Mouse (Mus musculus): ENCODE data around the gene Tspan4. TPM values are rescaled to one million over a fixed set of nuclear protein-coding genes. Genes with fewer than 3 reads are reported as not detected.

Tspan4 gene
- polyA plus RNA-seq, 1 experiment from 2014 or later, result 86.2 TPM

DNA sequence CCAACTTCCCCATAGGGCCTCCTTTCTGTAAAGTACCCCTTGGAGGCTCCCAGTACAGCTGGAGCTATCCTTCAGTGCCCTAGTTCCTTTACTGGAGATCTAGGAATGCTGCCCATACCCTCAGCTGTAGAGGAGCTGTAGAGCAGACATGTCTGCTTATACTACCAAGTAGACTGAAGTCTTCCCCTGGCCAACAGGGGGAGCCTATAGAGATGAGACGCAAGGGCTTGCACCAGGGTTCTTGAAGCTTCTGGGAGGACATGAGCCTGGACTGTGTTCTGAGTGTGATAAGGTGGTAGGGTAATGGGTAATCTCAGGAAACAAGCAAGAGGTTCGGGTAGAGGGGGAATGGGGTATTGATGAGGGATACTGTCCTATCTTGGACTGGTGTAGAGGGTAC, 16.1 kb downstream of the Tspan4 start:
- Histone ChIP-seq H3K27me3 (replicated peaks; ENCODE audit: control insufficient read depth, insufficient read depth, low read length) (no peaks in the 10 kb centered on the region), H3K4me2 (ENCODE audit: low read depth, low read length) (no peak overlapping the region), H3K9me3 (ENCODE audit: control insufficient read depth, low read length) (no peaks in the 10 kb centered on the region), H3K36me3 (ENCODE audit: control insufficient read depth, insufficient read depth, low read length) (peaks cover 36% of the 10 kb centered on the region; the same call in 1 of the 2 replicates), H3K4me3 (ENCODE audit: low read depth, low read length) (no peak overlapping the region), H3K4me1 (ENCODE audit: control insufficient read depth, insufficient read depth, low read length) (no peaks in the 10 kb centered on the region), H3K9ac (ENCODE audit: low read depth, low read length) (no peak overlapping the region), H3K27ac (replicated peaks; ENCODE audit: low read depth, low read length) (no peak overlapping the region)
- ATAC-seq (ENCODE audit: low read depth) (no peak), DNase-seq (ENCODE audit: low spot score) (no peak)
- WGBS, result 81% methylated on average over 2 of the region's 2 CpGs

GRCm38 (mm10) chr7:141492738-141493137, 17.7 kb downstream of the Tspan4 start:
- H3K4me1 ChIP-seq (ENCODE audit: control insufficient read depth, insufficient read depth, low read length), result no peaks in the 10 kb centered on the region
- DNase-seq (ENCODE audit: low spot score) (no peak), ATAC-seq (ENCODE audit: low read depth) (no peak)

DNA sequence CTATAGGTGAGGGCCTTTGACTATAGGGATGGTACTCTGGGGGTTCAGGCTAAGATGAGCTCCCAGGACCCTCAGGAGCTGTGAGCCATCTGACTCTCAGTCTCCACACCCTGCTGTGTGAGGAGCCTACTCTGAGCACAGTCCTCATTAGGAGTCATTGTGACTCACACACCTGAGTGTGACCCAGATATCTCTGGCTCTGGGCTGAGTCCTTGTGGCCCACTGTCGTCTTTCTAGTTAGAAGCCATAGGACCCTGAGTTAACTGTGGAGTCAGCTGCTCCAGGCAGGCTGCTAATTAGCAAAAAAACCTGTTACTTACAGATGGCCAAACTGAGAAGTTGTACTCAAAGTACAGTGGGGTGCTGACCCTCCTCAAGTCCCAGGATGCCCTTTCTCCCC, 18.7 kb downstream of the Tspan4 start:
- H3K4me3 ChIP-seq (ENCODE audit: low read depth, low read length), result no peak overlapping the region
- no peaks in the 10 kb centered on the region for H3K27me3 ChIP-seq (replicated peaks; ENCODE audit: control insufficient read depth, insufficient read depth, low read length)
- no peak overlapping the region for H3K9ac ChIP-seq (ENCODE audit: low read depth, low read length)
- no peaks in the 10 kb centered on the region for H3K4me1 ChIP-seq (ENCODE audit: control insufficient read depth, insufficient read depth, low read length)
- H3K27ac ChIP-seq (replicated peaks; ENCODE audit: low read depth, low read length), result no peak overlapping the region
- no peak overlapping the region for H3K4me2 ChIP-seq (ENCODE audit: low read depth, low read length)
- ATAC-seq (ENCODE audit: low read depth) (no peak), DNase-seq (ENCODE audit: low spot score) (no peak)
- no peaks in the 10 kb centered on the region for H3K9me3 ChIP-seq (ENCODE audit: control insufficient read depth, low read length)
- peaks cover 40% of the 10 kb centered on the region; the same call in 1 of the 2 replicates for H3K36me3 ChIP-seq (ENCODE audit: control insufficient read depth, insufficient read depth, low read length)
- 71% methylated on average over 1 of the region's 1 CpGs for WGBS

More at GRCm38 (mm10) chr7:141492738-141493137, 17.7 kb downstream of the Tspan4 start:
- Histone ChIP-seq H3K4me2 (ENCODE audit: low read depth, low read length) (no peak overlapping the region), H3K9ac (ENCODE audit: low read depth, low read length) (no peak overlapping the region), H3K27ac (replicated peaks; ENCODE audit: low read depth, low read length) (no peak overlapping the region), H3K36me3 (ENCODE audit: control insufficient read depth, insufficient read depth, low read length) (peaks cover 39% of the 10 kb centered on the region; the same call in 1 of the 2 replicates), H3K27me3 (replicated peaks; ENCODE audit: control insufficient read depth, insufficient read depth, low read length) (no peaks in the 10 kb centered on the region), H3K4me3 (ENCODE audit: low read depth, low read length) (no peak overlapping the region), H3K9me3 (ENCODE audit: control insufficient read depth, low read length) (no peaks in the 10 kb centered on the region)
- 85% methylated on average over 5 of the region's 5 CpGs for WGBS

GRCm38 (mm10) chr7:141495379-141495778, 20.3 kb downstream of the Tspan4 start:
- ATAC-seq (ENCODE audit: low read depth) (no peak), DNase-seq (ENCODE audit: low spot score) (no peak)
- H3K9me3 ChIP-seq (ENCODE audit: control insufficient read depth, low read length), result no peaks in the 10 kb centered on the region
- WGBS, result 96% methylated on average over 2 of the region's 2 CpGs
- no peak overlapping the region for H3K9ac ChIP-seq (ENCODE audit: low read depth, low read length)
- H3K4me1 ChIP-seq (ENCODE audit: control insufficient read depth, insufficient read depth, low read length), result no peaks in the 10 kb centered on the region
- H3K27ac ChIP-seq (replicated peaks; ENCODE audit: low read depth, low read length), result no peak overlapping the region
- peaks cover 44% of the 10 kb centered on the region; the same call in 1 of the 2 replicates for H3K36me3 ChIP-seq (ENCODE audit: control insufficient read depth, insufficient read depth, low read length)
- no peaks in the 10 kb centered on the region for H3K27me3 ChIP-seq (replicated peaks; ENCODE audit: control insufficient read depth, insufficient read depth, low read length)
- no peak overlapping the region for H3K4me2 ChIP-seq (ENCODE audit: low read depth, low read length)
- no peak overlapping the region for H3K4me3 ChIP-seq (ENCODE audit: low read depth, low read length)

GRCm38 (mm10) chr7:141495940-141496339, 20.9 kb downstream of the Tspan4 start:
- ATAC-seq (ENCODE audit: low read depth) (no peak), DNase-seq (ENCODE audit: low spot score) (no peak)
- H3K9ac ChIP-seq (ENCODE audit: low read depth, low read length), result no peak overlapping the region
- H3K4me1 ChIP-seq (ENCODE audit: control insufficient read depth, insufficient read depth, low read length), result no peaks in the 10 kb centered on the region
- H3K4me2 ChIP-seq (ENCODE audit: low read depth, low read length), result no peak overlapping the region
- H3K9me3 ChIP-seq (ENCODE audit: control insufficient read depth, low read length), result no peaks in the 10 kb centered on the region
- H3K4me3 ChIP-seq (ENCODE audit: low read depth, low read length), result no peak overlapping the region
- H3K36me3 ChIP-seq (ENCODE audit: control insufficient read depth, insufficient read depth, low read length), result peaks cover 38% of the 10 kb centered on the region; the same call in 1 of the 2 replicates
- no peak overlapping the region for H3K27ac ChIP-seq (replicated peaks; ENCODE audit: low read depth, low read length)
- WGBS, result 88% methylated on average over 4 of the region's 4 CpGs
- no peaks in the 10 kb centered on the region for H3K27me3 ChIP-seq (replicated peaks; ENCODE audit: control insufficient read depth, insufficient read depth, low read length)

GRCm38 (mm10) chr7:141497600-141497999, 22.6 kb downstream of the Tspan4 start:
- Histone ChIP-seq H3K27ac (replicated peaks; ENCODE audit: low read depth, low read length) (no peak overlapping the region), H3K27me3 (replicated peaks; ENCODE audit: control insufficient read depth, insufficient read depth, low read length) (no peaks in the 10 kb centered on the region), H3K9me3 (ENCODE audit: control insufficient read depth, low read length) (no peaks in the 10 kb centered on the region), H3K9ac (ENCODE audit: low read depth, low read length) (no peak overlapping the region), H3K4me3 (ENCODE audit: low read depth, low read length) (no peak overlapping the region), H3K36me3 (ENCODE audit: control insufficient read depth, insufficient read depth, low read length) (peaks cover 25% of the 10 kb centered on the region; the same call in 1 of the 2 replicates), H3K4me1 (ENCODE audit: control insufficient read depth, insufficient read depth, low read length) (no peaks in the 10 kb centered on the region), H3K4me2 (ENCODE audit: low read depth, low read length) (no peak overlapping the region)
- ATAC-seq (ENCODE audit: low read depth) (no peak), DNase-seq (ENCODE audit: low spot score) (no peak)
- 88% methylated on average over 3 of the region's 3 CpGs for WGBS

DNA sequence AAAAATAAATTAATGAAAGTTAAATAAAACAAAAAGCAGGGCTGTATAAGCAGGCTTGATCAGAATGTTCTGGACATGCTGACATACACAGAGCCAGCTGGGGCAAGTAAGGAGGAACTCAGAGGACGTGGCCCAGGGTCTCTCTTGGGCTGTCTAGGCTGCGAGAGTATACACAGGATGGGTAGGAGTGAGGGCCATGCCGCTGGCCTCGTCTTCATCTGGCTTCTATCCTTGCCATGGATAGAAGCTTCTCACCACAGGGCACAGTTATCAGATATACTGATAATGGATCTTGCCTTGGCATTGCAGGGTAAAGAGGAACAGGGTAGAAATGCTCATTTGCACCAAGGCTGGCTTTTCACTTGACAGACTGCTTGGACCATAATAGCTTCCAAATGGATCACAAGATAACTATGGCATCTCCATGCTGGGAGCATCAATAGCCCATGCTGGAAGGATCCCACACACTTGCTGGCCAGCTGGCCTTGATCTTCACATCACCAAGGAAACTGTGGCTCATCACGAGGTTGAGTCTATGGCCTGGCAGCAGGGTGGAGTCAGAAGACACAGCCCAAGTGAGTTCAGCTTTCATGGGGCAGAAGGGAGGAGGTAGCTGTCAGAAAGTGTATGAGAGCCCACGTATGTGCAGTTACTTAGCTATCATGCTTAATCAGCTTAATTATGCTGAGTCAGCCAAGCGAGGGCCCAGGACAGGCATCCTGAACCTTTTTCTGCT, 26.9 kb downstream of the Tspan4 start:
- no peak overlapping the region for H3K27ac ChIP-seq (replicated peaks; ENCODE audit: low read depth, low read length)
- ATAC-seq (ENCODE audit: low read depth) (no peak), DNase-seq (ENCODE audit: low spot score) (no peak)
- H3K4me2 ChIP-seq (ENCODE audit: low read depth, low read length), result no peak overlapping the region
- no peaks in the 10 kb centered on the region for H3K9me3 ChIP-seq (ENCODE audit: control insufficient read depth, low read length)
- no peaks in the 10 kb centered on the region for H3K4me1 ChIP-seq (ENCODE audit: control insufficient read depth, insufficient read depth, low read length)
- no peak overlapping the region for H3K4me3 ChIP-seq (ENCODE audit: low read depth, low read length)
- H3K27me3 ChIP-seq (replicated peaks; ENCODE audit: control insufficient read depth, insufficient read depth, low read length), result no peaks in the 10 kb centered on the region
- H3K36me3 ChIP-seq (ENCODE audit: control insufficient read depth, insufficient read depth, low read length), result peaks cover 5% of the 10 kb centered on the region; the same call in 1 of the 2 replicates
- H3K9ac ChIP-seq (ENCODE audit: low read depth, low read length), result no peak overlapping the region
- WGBS, result 86% methylated on average over 7 of the region's 7 CpGs

GRCm38 (mm10) chr7:141502556-141502905, 27.5 kb downstream of the Tspan4 start:
- Histone ChIP-seq H3K4me3 (ENCODE audit: low read depth, low read length) (no peak overlapping the region), H3K36me3 (ENCODE audit: control insufficient read depth, insufficient read depth, low read length) (peaks cover 5% of the 10 kb centered on the region; the same call in 1 of the 2 replicates), H3K9me3 (ENCODE audit: control insufficient read depth, low read length) (no peaks in the 10 kb centered on the region), H3K4me1 (ENCODE audit: control insufficient read depth, insufficient read depth, low read length) (no peaks in the 10 kb centered on the region), H3K9ac (ENCODE audit: low read depth, low read length) (no peak overlapping the region), H3K4me2 (ENCODE audit: low read depth, low read length) (no peak overlapping the region), H3K27me3 (replicated peaks; ENCODE audit: control insufficient read depth, insufficient read depth, low read length) (no peaks in the 10 kb centered on the region), H3K27ac (replicated peaks; ENCODE audit: low read depth, low read length) (no peak overlapping the region)
- WGBS, result 91% methylated on average over 5 of the region's 5 CpGs
- DNase-seq (ENCODE audit: low spot score) (no peak), ATAC-seq (ENCODE audit: low read depth) (no peak)

GRCm38 (mm10) chr7:141506278-141506677, 31.2 kb downstream of the Tspan4 start:
- ATAC-seq (ENCODE audit: low read depth) (no peak), DNase-seq (ENCODE audit: low spot score) (no peak)
- no peaks in the 10 kb centered on the region for H3K9me3 ChIP-seq (ENCODE audit: control insufficient read depth, low read length)
- H3K9ac ChIP-seq (ENCODE audit: low read depth, low read length), result no peak overlapping the region
- H3K4me1 ChIP-seq (ENCODE audit: control insufficient read depth, insufficient read depth, low read length), result no peaks in the 10 kb centered on the region
- no peaks in the 10 kb centered on the region for H3K27me3 ChIP-seq (replicated peaks; ENCODE audit: control insufficient read depth, insufficient read depth, low read length)
- no peak overlapping the region for H3K4me2 ChIP-seq (ENCODE audit: low read depth, low read length)
- WGBS, result 77% methylated on average over 2 of the region's 2 CpGs
- H3K27ac ChIP-seq (replicated peaks; ENCODE audit: low read depth, low read length), result no peak overlapping the region
- peaks cover 3% of the 10 kb centered on the region; the same call in 1 of the 2 replicates for H3K36me3 ChIP-seq (ENCODE audit: control insufficient read depth, insufficient read depth, low read length)
- no peak overlapping the region for H3K4me3 ChIP-seq (ENCODE audit: low read depth, low read length)
